Mouse (Mus musculus): ENCODE data around the gene N4bp2l1. TPM values are rescaled to one million over a fixed set of nuclear protein-coding genes. Genes with fewer than 3 reads are reported as not detected.

N4bp2l1 gene
- polyA plus RNA-seq, 1 experiment from 2014 or later = 2.8 TPM

DNA sequence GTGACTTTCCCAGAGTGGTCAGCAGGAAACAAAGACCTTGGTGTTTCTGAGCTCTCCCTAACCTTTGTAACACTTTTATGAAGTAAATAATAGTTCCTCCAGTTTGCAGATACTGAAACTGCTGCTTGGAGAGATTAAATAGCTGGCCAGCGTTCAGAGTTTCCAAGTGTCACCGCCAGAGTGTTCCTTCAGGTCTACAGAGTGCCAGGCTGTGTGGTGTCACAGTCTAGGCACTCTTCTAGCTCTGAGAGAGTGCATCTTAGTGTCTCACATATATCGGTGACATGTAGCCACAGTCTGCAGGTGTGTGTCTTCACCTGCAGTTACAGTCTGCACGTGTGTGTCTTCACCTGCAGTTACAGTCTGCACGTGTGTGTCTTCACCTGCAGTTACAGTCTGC, 13.8 kb downstream of the N4bp2l1 start:
- 73% methylated on average over 5 of the region's 5 CpGs for WGBS
- H3K4me3 ChIP-seq = no peak overlapping the region
- ATAC-seq (ENCODE audit: insufficient number of reproducible peaks, low FRiP score) = no peak
- no peak overlapping the region for H3K9ac ChIP-seq
- no peaks in the 10 kb centered on the region for H3K9me3 ChIP-seq (replicated peaks)
- H3K36me3 ChIP-seq = no peaks in the 10 kb centered on the region
- no peak overlapping the region for H3K4me2 ChIP-seq
- no peaks in the 10 kb centered on the region for H3K4me1 ChIP-seq (replicated peaks)
- no peaks in the 10 kb centered on the region for H3K27me3 ChIP-seq (replicated peaks)
- H3K27ac ChIP-seq (ENCODE audit: poor library complexity, severe bottlenecking) = no peak overlapping the region

- no peaks in the 10 kb centered on the region for H3K9me3 ChIP-seq (replicated peaks)
- no peak overlapping the region for H3K9ac ChIP-seq
- no peak overlapping the region for H3K4me3 ChIP-seq
- no peak overlapping the region for H3K27ac ChIP-seq (ENCODE audit: poor library complexity, severe bottlenecking)
- 71% methylated on average over 6 of the region's 6 CpGs for WGBS
- H3K4me1 ChIP-seq (replicated peaks) = no peaks in the 10 kb centered on the region
- H3K36me3 ChIP-seq = no peaks in the 10 kb centered on the region
- no peak overlapping the region for H3K4me2 ChIP-seq
- no peak for ATAC-seq (ENCODE audit: insufficient number of reproducible peaks, low FRiP score)
- no peaks in the 10 kb centered on the region for H3K27me3 ChIP-seq (replicated peaks)
These were observed 15.8 kb downstream of the N4bp2l1 start for GRCm38 (mm10) chr5:150581180-150581579.

GRCm38 (mm10) chr5:150578613-150579171, 18.3 kb downstream of the N4bp2l1 start:
- H3K36me3 ChIP-seq = no peaks in the 10 kb centered on the region
- WGBS = 68% methylated on average over 6 of the region's 6 CpGs
- peak; percentile 84 for ATAC-seq (ENCODE audit: insufficient number of reproducible peaks, low FRiP score)
- H3K4me1 ChIP-seq (replicated peaks) = no peaks in the 10 kb centered on the region
- H3K9ac ChIP-seq = no peak overlapping the region
- no peaks in the 10 kb centered on the region for H3K9me3 ChIP-seq (replicated peaks)
- H3K27me3 ChIP-seq (replicated peaks) = no peaks in the 10 kb centered on the region
- no peak overlapping the region for H3K27ac ChIP-seq (ENCODE audit: poor library complexity, severe bottlenecking)
- no peak overlapping the region for H3K4me3 ChIP-seq
- H3K4me2 ChIP-seq = no peak overlapping the region

DNA sequence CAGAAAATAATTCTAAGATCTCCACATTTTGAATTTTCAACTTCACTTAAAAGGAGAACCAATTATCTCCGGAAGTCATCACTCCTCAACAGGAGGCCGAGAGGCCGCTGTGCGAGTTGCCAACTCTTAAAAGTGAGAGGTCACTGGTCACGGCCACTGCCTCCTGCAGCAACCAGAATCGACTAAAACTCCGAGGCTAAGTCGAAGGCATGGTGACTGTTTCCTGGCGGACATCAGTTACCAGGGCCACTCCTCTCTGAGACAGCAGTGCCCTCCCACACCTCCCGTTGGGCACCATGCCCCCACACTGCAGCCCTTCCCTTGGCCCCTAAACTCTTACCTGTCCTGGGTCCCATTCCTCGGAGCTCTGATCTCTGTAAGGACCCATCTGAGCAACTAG, 20.2 kb downstream of the N4bp2l1 start:
- Histone ChIP-seq H3K27me3 (replicated peaks) (no peaks in the 10 kb centered on the region), H3K4me3 (no peak overlapping the region), H3K4me2 (no peak overlapping the region), H3K4me1 (replicated peaks) (no peaks in the 10 kb centered on the region), H3K36me3 (peaks cover 9% of the 10 kb centered on the region), H3K9ac (no peak overlapping the region), H3K27ac (ENCODE audit: poor library complexity, severe bottlenecking) (no peak overlapping the region), H3K9me3 (replicated peaks) (no peaks in the 10 kb centered on the region)
- 79% methylated on average over 11 of the region's 11 CpGs for WGBS
- no peak for ATAC-seq (ENCODE audit: insufficient number of reproducible peaks, low FRiP score)

DNA sequence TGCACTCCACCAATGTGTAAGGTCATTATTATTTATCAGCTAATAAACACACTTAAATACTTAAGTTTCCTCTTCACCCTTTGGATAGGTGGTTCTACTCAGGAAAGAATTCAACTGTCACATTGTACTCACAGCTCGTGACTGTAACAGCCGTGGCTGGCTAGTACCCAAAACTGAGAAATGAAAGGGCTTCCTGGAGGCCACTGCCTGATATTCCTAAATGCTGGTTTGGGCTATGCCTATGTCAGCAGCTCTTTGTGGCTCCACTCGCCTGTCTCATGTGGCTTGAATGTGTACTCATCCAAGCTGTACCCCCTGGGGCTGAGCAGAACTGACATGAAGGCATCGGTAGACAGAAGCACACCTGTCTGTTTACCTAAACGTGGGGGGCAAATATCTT, 22.1 kb downstream of the N4bp2l1 start:
- Histone ChIP-seq H3K27me3 (replicated peaks) (no peaks in the 10 kb centered on the region), H3K9me3 (replicated peaks) (no peaks in the 10 kb centered on the region), H3K9ac (no peak overlapping the region), H3K36me3 (peaks cover 21% of the 10 kb centered on the region), H3K4me3 (no peak overlapping the region), H3K4me2 (no peak overlapping the region), H3K4me1 (replicated peaks) (no peaks in the 10 kb centered on the region), H3K27ac (ENCODE audit: poor library complexity, severe bottlenecking) (no peak overlapping the region)
- ATAC-seq (ENCODE audit: insufficient number of reproducible peaks, low FRiP score) = no peak
- WGBS = 74% methylated on average over 5 of the region's 5 CpGs

GRCm38 (mm10) chr5:150574403-150574802, 22.6 kb downstream of the N4bp2l1 start:
- H3K36me3 ChIP-seq = peaks cover 24% of the 10 kb centered on the region
- WGBS = 88% methylated on average over 3 of the region's 3 CpGs
- no peak for ATAC-seq (ENCODE audit: insufficient number of reproducible peaks, low FRiP score)
- H3K4me1 ChIP-seq (replicated peaks) = no peaks in the 10 kb centered on the region
- no peak overlapping the region for H3K9ac ChIP-seq
- H3K9me3 ChIP-seq (replicated peaks) = no peaks in the 10 kb centered on the region
- H3K4me3 ChIP-seq = no peak overlapping the region
- H3K4me2 ChIP-seq = no peak overlapping the region
- no peak overlapping the region for H3K27ac ChIP-seq (ENCODE audit: poor library complexity, severe bottlenecking)
- H3K27me3 ChIP-seq (replicated peaks) = no peaks in the 10 kb centered on the region

GRCm38 (mm10) chr5:150570496-150571219, 26.3 kb downstream of the N4bp2l1 start:
- WGBS = 90% methylated on average over 11 of the region's 11 CpGs
- no peak overlapping the region for H3K9ac ChIP-seq
- ATAC-seq (ENCODE audit: insufficient number of reproducible peaks, low FRiP score) = no peak
- no peak overlapping the region for H3K27ac ChIP-seq (ENCODE audit: poor library complexity, severe bottlenecking)
- peaks cover 55% of the 10 kb centered on the region for H3K36me3 ChIP-seq
- H3K4me2 ChIP-seq = no peak overlapping the region
- H3K27me3 ChIP-seq (replicated peaks) = no peaks in the 10 kb centered on the region
- no peak overlapping the region for H3K4me3 ChIP-seq
- H3K4me1 ChIP-seq (replicated peaks) = no peaks in the 10 kb centered on the region
- H3K9me3 ChIP-seq (replicated peaks) = no peaks in the 10 kb centered on the region

DNA sequence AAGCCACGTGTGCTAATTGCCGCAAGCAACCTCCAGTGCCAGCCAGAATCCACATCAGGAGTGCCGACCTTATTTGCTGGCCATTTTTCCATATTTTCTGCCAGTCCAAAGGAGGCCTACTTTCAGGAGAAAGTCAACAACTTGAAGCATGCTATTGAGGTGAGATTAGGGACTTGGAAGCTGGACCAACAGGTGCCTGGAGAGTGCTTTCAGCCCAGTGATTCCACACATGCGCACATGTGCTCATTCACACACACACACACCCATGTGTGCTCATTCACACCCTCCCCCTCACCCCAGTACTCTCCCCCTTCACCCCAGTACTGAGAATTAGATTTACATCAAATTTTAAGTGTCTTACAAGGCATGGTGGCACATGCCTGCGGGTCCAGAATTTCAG, 30.0 kb downstream of the N4bp2l1 start:
- Histone ChIP-seq H3K4me3 (no peak overlapping the region), H3K27me3 (replicated peaks) (no peaks in the 10 kb centered on the region), H3K4me1 (replicated peaks) (no peaks in the 10 kb centered on the region), H3K9ac (no peak overlapping the region), H3K36me3 (peaks cover 74% of the 10 kb centered on the region), H3K4me2 (no peak overlapping the region), H3K9me3 (replicated peaks) (no peaks in the 10 kb centered on the region), H3K27ac (ENCODE audit: poor library complexity, severe bottlenecking) (no peak overlapping the region)
- ATAC-seq (ENCODE audit: insufficient number of reproducible peaks, low FRiP score) = no peak
- 95% methylated on average over 5 of the region's 5 CpGs for WGBS

GRCm38 (mm10) chr5:150566226-150566625, 30.8 kb downstream of the N4bp2l1 start:
- no peaks in the 10 kb centered on the region for H3K4me1 ChIP-seq (replicated peaks)
- no peak overlapping the region for H3K4me2 ChIP-seq
- no peak overlapping the region for H3K27ac ChIP-seq (ENCODE audit: poor library complexity, severe bottlenecking)
- no peaks in the 10 kb centered on the region for H3K27me3 ChIP-seq (replicated peaks)
- peaks cover 78% of the 10 kb centered on the region for H3K36me3 ChIP-seq
- no peak overlapping the region for H3K9ac ChIP-seq
- ATAC-seq (ENCODE audit: insufficient number of reproducible peaks, low FRiP score) = no peak
- H3K9me3 ChIP-seq (replicated peaks) = no peaks in the 10 kb centered on the region
- WGBS = 64% methylated on average over 3 of the region's 3 CpGs
- H3K4me3 ChIP-seq = no peak overlapping the region

DNA sequence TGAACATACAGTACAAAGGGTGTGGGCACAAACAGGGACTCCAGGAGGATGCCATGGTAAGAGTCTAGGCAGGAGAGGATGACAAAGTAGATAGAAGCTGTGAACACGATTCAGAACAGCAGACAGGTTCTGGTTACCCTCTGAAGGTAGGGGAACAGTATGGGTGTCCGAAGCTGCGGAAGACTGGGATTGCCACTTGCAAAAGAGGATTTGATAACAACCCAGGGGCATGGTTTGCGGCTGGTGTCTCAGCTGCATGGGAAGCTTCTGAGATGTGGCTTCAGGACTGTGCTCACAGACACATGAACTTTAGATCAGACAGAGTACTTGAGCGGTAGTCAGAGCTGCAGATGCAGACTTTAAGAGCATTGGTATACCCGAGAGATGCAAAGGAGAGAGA, 32.6 kb downstream of the N4bp2l1 start:
- 87% methylated on average over 6 of the region's 6 CpGs for whole genome bisulfite sequencing
- H3K4me1 ChIP-seq (replicated peaks) = no peaks in the 10 kb centered on the region
- no peak overlapping the region for H3K9ac ChIP-seq
- ATAC-seq (ENCODE audit: insufficient number of reproducible peaks, low FRiP score) = no peak
- H3K27me3 ChIP-seq (replicated peaks) = no peaks in the 10 kb centered on the region
- H3K4me3 ChIP-seq = no peak overlapping the region
- H3K4me2 ChIP-seq = no peak overlapping the region
- H3K27ac ChIP-seq (ENCODE audit: poor library complexity, severe bottlenecking) = no peak overlapping the region
- peaks cover 76% of the 10 kb centered on the region for H3K36me3 ChIP-seq
- no peaks in the 10 kb centered on the region for H3K9me3 ChIP-seq (replicated peaks)

DNA sequence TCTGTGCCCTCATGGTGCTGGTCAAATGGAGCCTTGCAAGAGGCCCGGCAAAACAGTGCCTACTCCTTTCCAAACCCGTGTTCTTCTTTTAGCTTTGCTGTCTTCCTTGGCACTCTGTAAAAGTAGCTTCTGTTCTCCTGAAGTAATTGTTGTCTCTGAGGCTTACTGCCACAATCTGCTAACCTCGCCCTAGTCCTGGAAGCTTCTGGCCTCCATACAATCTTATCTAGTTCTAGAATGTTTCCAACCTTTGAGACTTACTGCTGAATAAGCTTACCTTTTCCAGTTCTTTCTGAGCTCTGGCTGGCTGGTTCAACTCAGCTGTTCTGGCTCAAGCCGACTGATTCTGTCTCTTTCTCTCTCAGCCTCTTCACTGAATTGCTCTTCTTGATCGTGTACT, 35.2 kb downstream of the N4bp2l1 start:
- peaks cover 76% of the 10 kb centered on the region for H3K36me3 ChIP-seq
- 82% methylated on average over 5 of the region's 5 CpGs for WGBS
- no peak overlapping the region for H3K9ac ChIP-seq
- ATAC-seq (ENCODE audit: insufficient number of reproducible peaks, low FRiP score) = no peak
- no peak overlapping the region for H3K4me2 ChIP-seq
- no peaks in the 10 kb centered on the region for H3K27me3 ChIP-seq (replicated peaks)
- H3K9me3 ChIP-seq (replicated peaks) = no peaks in the 10 kb centered on the region
- no peak overlapping the region for H3K27ac ChIP-seq (ENCODE audit: poor library complexity, severe bottlenecking)
- H3K4me1 ChIP-seq (replicated peaks) = no peaks in the 10 kb centered on the region
- H3K4me3 ChIP-seq = no peak overlapping the region

GRCm38 (mm10) chr5:150561376-150561775, 35.6 kb downstream of the N4bp2l1 start:
- H3K4me2 ChIP-seq = no peak overlapping the region
- no peaks in the 10 kb centered on the region for H3K4me1 ChIP-seq (replicated peaks)
- peaks cover 74% of the 10 kb centered on the region for H3K36me3 ChIP-seq
- H3K4me3 ChIP-seq = no peak overlapping the region
- H3K9me3 ChIP-seq (replicated peaks) = no peaks in the 10 kb centered on the region
- H3K9ac ChIP-seq = no peak overlapping the region
- H3K27ac ChIP-seq (ENCODE audit: poor library complexity, severe bottlenecking) = no peak overlapping the region
- no peak for ATAC-seq (ENCODE audit: insufficient number of reproducible peaks, low FRiP score)
- no peaks in the 10 kb centered on the region for H3K27me3 ChIP-seq (replicated peaks)
